Mouse (Mus musculus): ENCODE measurements at regions not wholly inside any gene's neighbourhood (a gene's known extent, or its start where the extent isn't known, plus 50 kb on each side); places are given as distances from the start of the nearest gene placed in this dataset.

GRCm38 (mm10) chr7:129441085-129441617, 150.5 kb upstream of the Wdr11 start:
- Histone ChIP-seq H3K27me3 (ENCODE audit: control insufficient read depth, insufficient read depth, low read length, poor library complexity, severe bottlenecking) (no peaks in the 10 kb centered on the region), H3K36me3 (ENCODE audit: control insufficient read depth, insufficient read depth, low read length, poor library complexity, severe bottlenecking) (no peaks in the 10 kb centered on the region)
- DNase-seq (ENCODE audit: low read depth, low spot score): no peak

DNA sequence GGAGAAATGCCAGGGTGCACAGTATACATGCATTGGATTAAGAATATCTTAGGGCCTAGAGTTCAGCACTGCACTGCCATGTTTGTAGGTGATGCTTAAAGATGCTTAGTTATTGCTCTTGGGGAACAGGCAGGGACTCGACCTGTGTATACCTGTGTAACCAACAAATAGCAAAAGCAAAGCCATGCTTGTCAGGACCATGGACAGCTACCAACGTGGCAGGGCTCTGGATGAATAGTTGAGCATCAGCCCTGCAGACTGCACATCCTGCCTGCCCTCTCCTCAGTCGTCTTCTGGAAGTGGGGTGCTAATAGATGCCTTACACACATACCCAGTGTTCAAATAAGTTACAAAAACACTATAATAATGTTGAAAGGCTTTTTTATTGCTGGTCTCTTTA, 122.2 kb upstream of the Wdr11 start:
- no peaks in the 10 kb centered on the region for H3K36me3 ChIP-seq (ENCODE audit: control insufficient read depth, insufficient read depth, low read length, poor library complexity, severe bottlenecking)
- H3K27me3 ChIP-seq (ENCODE audit: control insufficient read depth, insufficient read depth, low read length, poor library complexity, severe bottlenecking): no peaks in the 10 kb centered on the region
- no peak for DNase-seq (ENCODE audit: low read depth, low spot score)

- no peak for DNase-seq (ENCODE audit: low read depth, low spot score)
- H3K27me3 ChIP-seq (ENCODE audit: control insufficient read depth, insufficient read depth, low read length, poor library complexity, severe bottlenecking): no peaks in the 10 kb centered on the region
- no peaks in the 10 kb centered on the region for H3K36me3 ChIP-seq (ENCODE audit: control insufficient read depth, insufficient read depth, low read length, poor library complexity, severe bottlenecking)
Observed at GRCm38 (mm10) chr7:129483736-129484135, 107.9 kb upstream of the Wdr11 start.

DNA sequence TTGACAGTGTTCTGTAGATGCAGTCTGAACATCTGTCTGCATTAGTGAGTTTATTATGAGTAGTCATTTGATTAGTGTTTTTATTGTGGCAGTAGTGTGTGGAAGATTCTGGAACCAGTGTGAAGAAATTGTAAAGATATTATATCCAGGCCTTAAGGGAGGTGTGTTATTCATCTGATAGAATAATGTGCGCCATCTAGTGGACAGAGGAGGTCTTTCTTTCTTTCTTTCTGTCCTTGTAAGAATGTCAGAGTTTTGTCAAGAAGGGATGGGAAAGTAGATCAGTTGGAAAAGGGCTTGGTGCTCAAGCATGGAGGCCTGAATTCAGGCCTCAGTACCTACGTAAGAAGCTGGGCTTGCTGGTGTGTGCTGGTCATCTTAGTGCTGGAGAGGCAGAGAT, 84.8 kb upstream of the Wdr11 start:
- Histone ChIP-seq H3K27me3 (ENCODE audit: control insufficient read depth, insufficient read depth, low read length, poor library complexity, severe bottlenecking) (no peaks in the 10 kb centered on the region), H3K36me3 (ENCODE audit: control insufficient read depth, insufficient read depth, low read length, poor library complexity, severe bottlenecking) (no peaks in the 10 kb centered on the region)
- peak; percentile 12 for DNase-seq (ENCODE audit: low read depth, low spot score)

DNA sequence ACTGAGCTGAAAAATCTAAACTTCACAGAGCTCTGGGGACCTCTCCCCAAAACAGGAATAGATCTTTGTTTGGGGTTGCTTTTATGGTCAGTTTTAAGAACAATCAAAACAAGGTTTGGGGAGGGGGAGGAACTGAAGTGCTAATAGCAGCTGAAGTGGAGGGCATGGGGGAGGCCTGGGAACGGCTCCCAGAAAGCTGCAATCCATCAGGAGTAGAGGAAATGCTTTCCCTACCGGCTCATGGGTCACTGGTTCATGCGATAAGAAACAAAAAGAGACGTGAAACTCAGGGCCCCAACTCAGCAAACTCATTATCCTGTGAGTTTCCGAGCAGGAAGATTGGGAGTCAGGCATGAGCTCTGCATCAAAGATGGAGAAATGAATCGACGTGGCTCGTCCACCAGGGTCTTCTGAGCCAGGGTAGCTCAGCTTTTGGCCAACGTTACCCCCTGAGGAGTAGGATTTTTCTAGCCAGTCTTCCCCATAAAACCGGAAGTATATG, 82.0 kb upstream of the Wdr11 start:
- no peaks in the 10 kb centered on the region for H3K27me3 ChIP-seq (ENCODE audit: control insufficient read depth, insufficient read depth, low read length, poor library complexity, severe bottlenecking)
- H3K36me3 ChIP-seq (ENCODE audit: control insufficient read depth, insufficient read depth, low read length, poor library complexity, severe bottlenecking): no peaks in the 10 kb centered on the region
- DNase-seq (ENCODE audit: low read depth, low spot score): no peak

- Histone ChIP-seq H3K36me3 (ENCODE audit: control insufficient read depth, insufficient read depth, low read length, poor library complexity, severe bottlenecking) (no peaks in the 10 kb centered on the region), H3K27me3 (ENCODE audit: control insufficient read depth, insufficient read depth, low read length, poor library complexity, severe bottlenecking) (no peaks in the 10 kb centered on the region)
- no peak for DNase-seq (ENCODE audit: low read depth, low spot score)
Observed at GRCm38 (mm10) chr7:129514619-129515018, 77.0 kb upstream of the Wdr11 start.

DNA sequence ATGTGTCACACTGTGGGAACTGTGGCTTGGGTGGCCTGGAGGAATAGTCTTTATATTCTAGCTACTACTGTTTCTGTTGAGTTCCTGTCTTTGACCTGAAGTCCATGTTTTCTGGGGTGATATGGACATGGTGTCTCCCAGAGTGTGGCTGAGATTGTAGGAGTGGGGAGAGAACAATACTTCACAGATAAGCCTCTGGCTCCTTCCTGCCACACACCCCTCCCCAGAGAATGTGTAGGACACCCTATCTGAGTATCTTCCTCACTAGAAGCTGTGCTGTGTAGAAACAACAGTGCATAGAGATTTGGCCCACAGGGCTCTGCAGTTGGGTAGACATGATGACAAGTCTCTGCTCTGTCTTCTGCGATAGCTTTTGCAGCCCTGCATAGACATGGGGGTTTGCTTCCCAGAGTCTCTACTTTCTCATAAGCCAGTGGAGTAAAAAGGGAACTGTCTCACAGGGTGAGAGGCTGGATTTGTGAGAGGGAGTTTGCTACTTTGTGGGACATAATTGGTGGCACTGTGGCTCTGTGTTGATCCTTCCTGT, 67.2 kb upstream of the Wdr11 start:
- no peaks in the 10 kb centered on the region for H3K36me3 ChIP-seq (ENCODE audit: control insufficient read depth, insufficient read depth, low read length, poor library complexity, severe bottlenecking)
- no peak for DNase-seq (ENCODE audit: low read depth, low spot score)
- H3K27me3 ChIP-seq (ENCODE audit: control insufficient read depth, insufficient read depth, low read length, poor library complexity, severe bottlenecking): no peaks in the 10 kb centered on the region

DNA sequence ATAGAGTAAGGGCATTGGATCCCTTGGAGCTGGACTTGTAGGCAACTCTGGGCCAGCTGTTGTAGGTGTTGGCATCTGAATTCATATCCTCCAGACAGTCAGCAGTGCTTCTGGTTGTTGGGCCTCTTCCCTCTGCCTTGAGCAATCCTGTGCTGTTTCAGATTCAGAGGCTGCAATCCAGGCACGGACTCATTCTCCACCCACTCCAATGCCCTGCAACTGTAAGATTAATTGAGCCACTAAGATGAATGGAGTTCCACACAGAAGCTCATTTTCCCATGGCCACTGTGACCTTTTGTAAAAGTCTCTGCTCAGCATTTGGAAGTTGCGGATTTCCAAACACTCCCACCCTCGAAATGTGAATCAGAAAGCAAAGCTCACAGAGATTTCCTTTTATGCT, 65.7 kb upstream of the Wdr11 start:
- DNase-seq (ENCODE audit: low read depth, low spot score): no peak
- Histone ChIP-seq H3K36me3 (ENCODE audit: control insufficient read depth, insufficient read depth, low read length, poor library complexity, severe bottlenecking) (no peaks in the 10 kb centered on the region), H3K27me3 (ENCODE audit: control insufficient read depth, insufficient read depth, low read length, poor library complexity, severe bottlenecking) (no peaks in the 10 kb centered on the region)

- H3K27me3 ChIP-seq (ENCODE audit: control insufficient read depth, insufficient read depth, low read length, poor library complexity, severe bottlenecking): no peaks in the 10 kb centered on the region
- H3K36me3 ChIP-seq (ENCODE audit: control insufficient read depth, insufficient read depth, low read length, poor library complexity, severe bottlenecking): no peaks in the 10 kb centered on the region
- no peak for DNase-seq (ENCODE audit: low read depth, low spot score)
Observed at GRCm38 (mm10) chr7:129528263-129528662, 63.4 kb upstream of the Wdr11 start.

- DNase-seq (ENCODE audit: low read depth, low spot score): no peak
- Histone ChIP-seq H3K27me3 (ENCODE audit: control insufficient read depth, insufficient read depth, low read length, poor library complexity, severe bottlenecking) (no peaks in the 10 kb centered on the region), H3K36me3 (ENCODE audit: control insufficient read depth, insufficient read depth, low read length, poor library complexity, severe bottlenecking) (no peaks in the 10 kb centered on the region)
Observed at GRCm38 (mm10) chr7:129533366-129533905, 58.2 kb upstream of the Wdr11 start.
